Mouse (Mus musculus) lung, postnatal 0 days (tissue): Measurements from ENCODE around the gene Marcksl1. TPM values are rescaled to one million over a fixed set of nuclear protein-coding genes. Genes with fewer than 3 reads are reported as not detected.

Experiments used
- ATAC-seq: fragments of 200-750 bp; cut with Nextera tagmentation; 2 replicates; pipeline ENCODE4 v1.8.0; 2017; ENCODE audit warnings: moderate library complexity
- DNase-seq: peaks from one replicate; pipeline ENCODE4 v3.0.0-alpha.2; 2016; ENCODE audit warnings: low spot score
- H3K27ac ChIP-seq: fragments of 300-500 bp; sonication (generic); 2 replicates; pipeline ENCODE4 v1.5.1; 2014; ENCODE audit warnings: antibody characterized with exemption, mild to moderate bottlenecking, low read length, mixed read lengths
- H3K27me3 ChIP-seq: fragments of 300-500 bp; sonication (generic); replicated peaks from 2 replicates; pipeline ENCODE4 v1.6.1; 2014; ENCODE audit warnings: low read length, mixed read lengths; ENCODE audit not compliant: insufficient read depth
- H3K36me3 ChIP-seq: fragments of 300-500 bp; sonication (generic); 2 replicates; pipeline ENCODE4 v1.6.1; 2014; ENCODE audit warnings: low read length, mixed read lengths; ENCODE audit not compliant: insufficient read depth
- H3K4me1 ChIP-seq: fragments of 300-500 bp; sonication (generic); 2 replicates; pipeline ENCODE4 v1.6.1; 2014; ENCODE audit warnings: antibody characterized with exemption, low read depth, low read length, mixed read lengths; ENCODE audit not compliant: insufficient read depth
- H3K4me2 ChIP-seq: fragments of 300-500 bp; sonication (generic); replicated peaks from 2 replicates; pipeline ENCODE4 v1.6.1; 2014; ENCODE audit warnings: low read depth, mild to moderate bottlenecking, low read length, moderate library complexity, mixed read lengths
- H3K4me3 ChIP-seq: fragments of 300-500 bp; sonication (generic); 2 replicates; pipeline ENCODE4 v1.5.1; 2014; ENCODE audit warnings: low read depth, low read length
- H3K9ac ChIP-seq: fragments of 300-500 bp; sonication (generic); replicated peaks from 2 replicates; pipeline ENCODE4 v1.6.1; 2014; ENCODE audit warnings: low read depth, mild to moderate bottlenecking
- H3K9me3 ChIP-seq: fragments of 300-500 bp; sonication (generic); 2 replicates; pipeline ENCODE4 v1.6.1; 2016; ENCODE audit warnings: low read length, mixed read lengths
- CTCF ChIP-seq: IDR thresholded peaks from 2 replicates; pipeline ENCODE4 v1.5.1; 2016; ENCODE audit warnings: antibody characterized with exemption, mild to moderate bottlenecking
- EP300 ChIP-seq: IDR thresholded peaks from 2 replicates; pipeline ENCODE4 v1.6.1; 2016; ENCODE audit warnings: antibody characterized with exemption, mild to moderate bottlenecking, control low read depth
- WGBS: fragments of 180-500 bp; shearing (Covaris S2); extraction: QIAGEN DNeasy Blood & Tissue Kit; methylation state at CpG from one replicate; pipeline ENCODE4 v1.1.7; 2014; 5-methylcytosine and 5-hydroxymethylcytosine counted together
- polyA plus RNA-seq: library from polyadenylated mRNA; unstranded; fragments of >200 nt; fragmentation: Nextera tagmentation; extraction: Ambion mirVana; gene quantifications from 2 replicates; pipeline ENCODE4 v1.2.1, GENCODE M21; 2015

Marcksl1 gene
- polyA plus RNA-seq, 1 experiment from 2014 or later = 175 TPM

DNA sequence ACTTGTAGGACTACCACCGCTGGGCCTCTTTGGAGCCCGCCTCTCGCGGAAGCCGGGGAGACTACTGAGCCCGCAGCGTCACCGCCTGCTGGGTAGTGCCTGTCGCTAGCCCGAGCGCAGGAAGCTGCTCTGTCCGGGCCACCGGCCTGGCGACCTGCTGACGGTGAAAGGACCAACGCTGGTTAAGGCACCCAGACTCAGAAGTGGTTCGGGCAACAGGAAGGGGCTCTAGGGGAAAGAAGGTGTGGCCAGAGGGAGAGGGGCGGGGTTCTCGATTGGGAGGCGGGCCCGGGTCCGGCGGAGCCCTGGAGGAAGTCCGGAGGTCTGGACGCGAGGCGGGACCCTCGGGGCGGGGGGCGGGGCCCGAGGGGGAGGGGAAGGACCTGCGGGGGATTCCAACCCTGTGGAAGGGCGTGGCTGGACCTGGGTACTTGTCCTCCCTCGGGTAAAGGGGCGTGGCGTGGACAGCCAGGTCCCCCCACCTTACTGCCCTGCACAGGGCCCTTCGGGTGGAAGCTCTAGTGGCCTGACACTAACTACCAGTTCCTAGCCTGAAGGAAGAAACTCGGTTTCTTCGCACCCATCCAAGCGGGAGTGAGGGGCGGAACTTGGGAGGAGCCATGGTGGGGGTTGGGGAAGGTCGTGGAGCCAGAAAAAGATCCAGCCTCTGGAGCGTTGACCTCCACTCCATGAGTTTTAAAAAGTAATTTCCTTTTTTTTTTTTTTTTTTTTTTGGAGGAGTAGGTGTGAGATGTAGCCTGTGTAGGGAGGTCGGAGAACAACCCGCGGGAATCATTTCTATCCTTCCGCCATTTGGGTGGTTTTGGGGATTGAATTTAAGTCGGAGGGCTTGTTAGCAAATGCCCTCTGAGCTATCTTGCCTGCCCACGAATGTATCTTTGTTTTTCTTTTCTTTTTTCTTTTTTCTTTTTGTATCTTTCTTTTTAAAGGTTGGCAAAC, 12.5 kb upstream of the Marcksl1 start:
- peak; percentile 6; the same call in 1 of the 2 replicates for TF ChIP-seq CTCF
- TF ChIP-seq EP300 = no peak
- Histone ChIP-seq H3K36me3 (no peaks in the 10 kb centered on the region), H3K27ac (peak overlapping the region; percentile 94), H3K27me3 (no peaks in the 10 kb centered on the region), H3K4me3 (peak overlapping the region; percentile 53), H3K9ac (peak overlapping the region; percentile 65), H3K4me2 (peak overlapping the region; percentile 73), H3K4me1 (0 out of 2 replicates have a peak, but pooled peaks cover 3% of the 10 kb centered on the region), H3K9me3 (no peaks in the 10 kb centered on the region)
- ATAC-seq = peak; percentile 93
- 1% methylated on average over 47 of the region's 49 CpGs for WGBS
- peak; percentile 94 for DNase-seq

DNA sequence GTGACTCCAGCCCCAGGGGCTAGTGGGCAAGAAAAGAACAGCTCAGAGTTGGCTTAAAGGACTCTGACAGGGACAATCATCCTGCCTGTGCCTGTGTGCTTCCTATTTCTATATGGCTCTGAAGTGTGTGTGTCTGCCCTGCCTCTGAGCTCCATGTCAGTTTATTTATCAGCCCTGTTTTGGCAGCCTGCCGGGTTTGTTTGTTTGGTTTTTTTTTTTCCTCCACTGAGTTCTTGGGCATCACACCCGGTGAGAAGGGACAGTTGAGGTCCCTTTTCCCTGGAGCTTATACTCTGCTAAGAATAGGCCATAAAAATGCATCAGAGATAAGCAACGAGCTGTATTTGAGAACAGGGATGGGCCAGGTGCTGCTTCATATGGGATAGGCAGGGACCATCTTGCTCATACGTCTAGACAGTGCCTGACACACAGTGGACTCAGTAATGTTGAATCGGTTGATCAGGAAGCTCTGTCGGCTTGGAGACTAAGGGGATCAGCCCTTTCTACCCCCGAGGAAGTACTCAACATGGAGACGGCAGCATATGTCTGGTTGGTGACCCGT, 11.0 kb upstream of the Marcksl1 start:
- ATAC-seq (no peak), DNase-seq (no peak)
- no peaks in the 10 kb centered on the region for H3K9me3 ChIP-seq
- H3K27me3 ChIP-seq = no peaks in the 10 kb centered on the region
- no peaks in the 10 kb centered on the region for H3K4me1 ChIP-seq
- 43% methylated on average over 9 of the region's 9 CpGs for WGBS
- no peak overlapping the region for H3K9ac ChIP-seq
- no peak overlapping the region for H3K4me2 ChIP-seq
- H3K27ac ChIP-seq = no peak overlapping the region
- no peaks in the 10 kb centered on the region for H3K36me3 ChIP-seq
- no peak for TF ChIP-seq CTCF
- no peak for TF ChIP-seq EP300
- H3K4me3 ChIP-seq = no peak overlapping the region

DNA sequence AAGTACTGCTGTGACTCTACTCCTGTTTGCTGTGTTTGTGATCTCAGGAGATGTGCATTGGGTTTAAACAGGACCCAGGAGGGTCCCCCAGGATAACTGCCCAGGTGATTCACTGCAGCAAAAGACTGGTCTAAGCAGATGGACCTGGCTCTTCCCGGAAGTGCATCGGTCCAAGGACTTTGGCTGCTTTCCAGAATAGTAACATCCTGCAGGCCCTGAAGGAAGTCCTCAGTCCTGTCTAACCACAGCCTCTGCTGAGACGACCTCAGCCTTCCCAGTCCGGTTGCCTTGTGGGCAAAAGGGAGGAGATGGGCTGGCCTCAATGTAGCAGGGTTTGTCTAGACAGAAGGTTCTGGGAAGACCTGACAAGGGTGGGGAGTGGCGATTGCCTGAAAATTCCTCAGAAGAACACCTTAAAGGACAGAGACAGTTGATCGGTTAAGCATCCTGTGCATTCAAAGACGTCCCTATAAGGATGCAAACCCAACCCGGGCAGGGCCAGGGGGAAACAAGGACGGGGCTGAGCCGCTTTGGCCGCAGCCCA, 10.4 kb upstream of the Marcksl1 start:
- Histone ChIP-seq H3K4me3 (no peak overlapping the region), H3K27ac (no peak overlapping the region), H3K36me3 (no peaks in the 10 kb centered on the region), H3K4me1 (no peaks in the 10 kb centered on the region), H3K9ac (no peak overlapping the region), H3K27me3 (no peaks in the 10 kb centered on the region), H3K9me3 (no peaks in the 10 kb centered on the region), H3K4me2 (no peak overlapping the region)
- 52% methylated on average over 11 of the region's 11 CpGs for WGBS
- TF ChIP-seq CTCF (no peak), EP300 (no peak)
- ATAC-seq = no peak
- DNase-seq = no peak

DNA sequence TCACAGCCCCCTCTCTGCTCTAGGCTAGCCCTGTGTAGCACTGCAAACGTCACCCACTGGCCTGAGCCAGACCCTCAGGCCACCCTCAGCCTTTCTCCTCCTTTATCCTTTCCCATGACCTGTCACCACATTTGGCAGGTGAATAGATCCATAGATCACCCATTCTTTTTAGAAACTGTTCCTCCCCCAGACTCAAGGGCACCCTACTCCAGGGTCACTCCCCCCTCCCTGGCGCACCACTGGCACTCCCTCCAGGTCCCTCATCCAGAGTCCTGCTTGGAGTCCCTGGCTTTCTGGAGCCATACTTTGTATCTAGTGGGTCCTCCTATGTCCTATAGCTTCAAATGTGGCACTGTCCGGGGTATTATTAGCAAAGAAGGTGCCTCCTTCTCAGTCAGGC, 7.9 kb upstream of the Marcksl1 start:
- no peak for TF ChIP-seq CTCF
- DNase-seq (no peak), ATAC-seq (no peak)
- Histone ChIP-seq H3K4me1 (no peaks in the 10 kb centered on the region), H3K4me2 (no peak overlapping the region), H3K27me3 (no peaks in the 10 kb centered on the region), H3K36me3 (no peaks in the 10 kb centered on the region), H3K4me3 (no peak overlapping the region), H3K9me3 (no peaks in the 10 kb centered on the region), H3K9ac (no peak overlapping the region), H3K27ac (no peak overlapping the region)
- WGBS = 90% methylated on average over 3 of the region's 3 CpGs

DNA sequence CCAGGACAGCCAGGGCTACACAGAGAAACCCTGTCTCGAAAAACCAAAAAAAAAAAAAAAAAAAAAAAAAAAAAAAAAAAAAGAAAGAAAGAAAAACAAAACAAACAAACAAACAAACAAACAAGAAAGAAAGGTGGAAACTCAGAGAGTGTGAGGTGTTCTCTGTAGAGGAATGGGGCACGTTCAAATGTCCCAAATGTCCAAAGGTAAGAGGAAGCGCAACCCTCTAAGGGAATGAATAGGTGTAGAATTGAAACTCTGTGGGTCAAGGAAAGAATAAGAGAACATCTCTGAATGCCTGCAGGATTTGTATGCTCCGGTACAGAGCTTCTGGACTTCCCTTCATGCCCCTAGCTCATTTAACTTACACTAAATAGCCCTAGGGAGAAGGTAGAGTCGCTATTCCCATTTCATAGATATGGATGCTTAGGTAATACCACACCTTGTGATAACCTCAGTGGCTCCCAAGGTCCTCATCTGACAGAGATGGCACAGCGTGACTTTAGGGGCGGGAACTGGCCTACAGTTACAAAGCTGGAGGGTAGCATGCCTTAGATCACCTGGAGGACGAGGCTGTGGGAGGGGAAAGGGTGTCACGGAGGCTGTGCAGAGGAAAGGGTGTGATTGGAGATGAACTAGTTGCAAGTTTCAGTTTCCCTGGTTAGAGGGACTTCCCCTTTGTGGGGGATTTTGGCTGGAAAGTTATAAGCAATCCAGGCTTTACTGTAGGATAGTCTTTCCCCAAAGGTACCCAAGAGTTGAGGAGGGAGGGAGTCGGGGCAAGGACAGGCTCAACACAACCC, 5.7 kb upstream of the Marcksl1 start:
- Histone ChIP-seq H3K36me3 (no peaks in the 10 kb centered on the region), H3K9me3 (no peaks in the 10 kb centered on the region), H3K4me1 (no peaks in the 10 kb centered on the region), H3K27ac (no peak overlapping the region), H3K27me3 (no peaks in the 10 kb centered on the region), H3K9ac (no peak overlapping the region), H3K4me2 (no peak overlapping the region), H3K4me3 (no peak overlapping the region)
- 60% methylated on average over 9 of the region's 10 CpGs for WGBS
- ATAC-seq = no peak
- TF ChIP-seq CTCF (no peak), EP300 (no peak)
- no peak for DNase-seq

DNA sequence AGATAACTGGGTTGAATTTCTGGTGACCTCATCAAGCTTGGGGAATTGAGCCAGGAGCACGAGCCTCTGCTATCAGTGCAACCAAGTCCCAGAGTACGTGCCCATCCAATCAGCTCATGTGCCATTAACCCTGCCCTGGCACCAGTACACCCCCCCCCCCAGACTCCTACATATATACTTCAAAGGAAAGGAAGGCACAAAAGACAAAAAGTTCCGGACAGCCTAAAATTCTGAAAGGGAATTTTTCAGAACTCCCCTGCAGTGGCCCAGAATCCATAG, 5.2 kb upstream of the Marcksl1 start:
- TF ChIP-seq EP300 (no peak), CTCF (no peak)
- Histone ChIP-seq H3K27me3 (no peaks in the 10 kb centered on the region), H3K4me2 (no peak overlapping the region), H3K9me3 (no peaks in the 10 kb centered on the region), H3K4me3 (no peak overlapping the region), H3K9ac (no peak overlapping the region), H3K36me3 (no peaks in the 10 kb centered on the region), H3K27ac (no peak overlapping the region), H3K4me1 (no peaks in the 10 kb centered on the region)
- DNase-seq (no peak), ATAC-seq (no peak)
- 60% methylated on average over 3 of the region's 3 CpGs for whole genome bisulfite sequencing
